Mouse (Mus musculus) heart, embryonic 12.5 days (tissue): ENCODE measurements around the gene Tmem30c. TPM values are rescaled to one million over a fixed set of nuclear protein-coding genes. Genes with fewer than 3 reads are reported as not detected.
"Not testable (repeated sequence)": the region's sequence is repeated elsewhere in the genome, so short reads cannot be mapped to it uniquely, and the experiment has no call there.

ENCODE experiments used
- ATAC-seq: fragments of 200-750 bp; cut with Nextera tagmentation; 2 replicates; pipeline ENCODE4 v1.8.0; 2017; ENCODE audit warnings: moderate TSS enrichment, moderate library complexity; ENCODE audit not compliant: insufficient number of reproducible peaks, low FRiP score
- H3K27ac ChIP-seq: fragments of 300-500 bp; sonication (generic); 2 replicates; pipeline ENCODE4 v1.5.1; 2016; ENCODE audit warnings: mild to moderate bottlenecking, moderate library complexity; ENCODE audit not compliant: poor library complexity, severe bottlenecking
- H3K27me3 ChIP-seq: fragments of 300-500 bp; sonication (generic); replicated peaks from 2 replicates; pipeline ENCODE4 v1.6.1; 2016; ENCODE audit warnings: mild to moderate bottlenecking, moderate library complexity
- H3K36me3 ChIP-seq: fragments of 300-500 bp; sonication (generic); 2 replicates; pipeline ENCODE4 v1.6.1; 2016; ENCODE audit warnings: mild to moderate bottlenecking, moderate library complexity
- H3K4me1 ChIP-seq: fragments of 300-500 bp; sonication (generic); replicated peaks from 2 replicates; pipeline ENCODE4 v1.6.1; 2016; ENCODE audit warnings: mild to moderate bottlenecking
- H3K4me2 ChIP-seq: fragments of 300-500 bp; sonication (generic); 2 replicates; pipeline ENCODE4 v1.6.1; 2016; ENCODE audit warnings: mild to moderate bottlenecking, moderate library complexity
- H3K4me3 ChIP-seq: fragments of 300-500 bp; sonication (generic); 2 replicates; pipeline ENCODE4 v1.5.1; 2016; ENCODE audit warnings: mild to moderate bottlenecking
- H3K9ac ChIP-seq: fragments of 300-500 bp; sonication (generic); 2 replicates; pipeline ENCODE4 v1.6.1; 2016; ENCODE audit warnings: mild to moderate bottlenecking, moderate library complexity
- H3K9me3 ChIP-seq: fragments of 300-500 bp; sonication (generic); replicated peaks from 2 replicates; pipeline ENCODE4 v1.6.1; 2016; ENCODE audit warnings: mild to moderate bottlenecking, moderate library complexity
- WGBS: fragments of 180-500 bp; shearing (Covaris S2); methylation state at CpG from one replicate; pipeline ENCODE4 v1.1.7; 2016; 5-methylcytosine and 5-hydroxymethylcytosine counted together
- polyA plus RNA-seq: library from polyadenylated mRNA; unstranded; fragments of >200 nt; fragmentation: Nextera tagmentation; extraction: Ambion mirVana; gene quantifications from 2 replicates; pipeline ENCODE4 v1.2.1, GENCODE M21; 2016

Tmem30c gene
- polyA plus RNA-seq, 1 experiment from 2014 or later: not detected

DNA sequence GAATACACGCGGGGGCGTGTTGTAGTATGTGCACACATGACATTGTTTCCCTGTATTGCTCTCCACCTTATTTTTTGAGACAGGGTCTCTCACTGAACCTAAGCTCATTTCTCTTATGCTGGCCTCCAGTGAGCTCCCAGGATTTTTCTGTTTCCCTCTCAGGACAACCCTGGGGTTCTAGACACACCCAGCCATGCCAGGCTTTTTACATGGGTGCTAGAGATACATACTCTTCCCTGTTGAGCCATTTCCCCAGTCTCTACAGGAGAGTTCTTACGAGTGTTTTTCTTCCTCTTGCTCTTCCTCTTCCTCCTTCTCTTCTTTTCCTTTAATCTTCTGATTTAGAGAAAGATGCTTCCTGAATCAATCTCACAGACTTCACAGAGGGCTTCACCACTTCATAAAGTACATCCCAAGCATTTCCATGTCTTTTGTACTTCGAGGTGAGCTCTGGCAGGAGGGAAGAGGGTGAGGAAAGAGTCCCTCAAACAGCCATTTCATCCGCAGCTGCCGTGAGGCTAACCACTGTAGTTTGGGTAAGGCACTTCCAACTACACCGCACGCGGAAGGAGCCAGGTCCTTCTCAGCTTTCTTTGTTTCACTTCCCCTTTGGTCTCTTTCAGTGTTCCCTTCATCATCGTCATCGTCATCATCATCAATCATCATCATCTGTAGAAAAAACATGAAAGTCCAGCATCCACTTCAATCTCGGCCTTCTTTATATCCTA, 33.1 kb downstream of the Tmem30c start:
- H3K36me3 ChIP-seq: no peaks in the 10 kb centered on the region
- H3K4me2 ChIP-seq: no peak overlapping the region
- H3K9me3 ChIP-seq: peaks cover 10% of the 10 kb centered on the region
- WGBS: 84% methylated on average over 13 of the region's 13 CpGs
- H3K27ac ChIP-seq: no peak overlapping the region
- H3K4me3 ChIP-seq: no peak overlapping the region
- H3K4me1 ChIP-seq: no peaks in the 10 kb centered on the region
- no peak for ATAC-seq
- no peaks in the 10 kb centered on the region for H3K27me3 ChIP-seq
- no peak overlapping the region for H3K9ac ChIP-seq

DNA sequence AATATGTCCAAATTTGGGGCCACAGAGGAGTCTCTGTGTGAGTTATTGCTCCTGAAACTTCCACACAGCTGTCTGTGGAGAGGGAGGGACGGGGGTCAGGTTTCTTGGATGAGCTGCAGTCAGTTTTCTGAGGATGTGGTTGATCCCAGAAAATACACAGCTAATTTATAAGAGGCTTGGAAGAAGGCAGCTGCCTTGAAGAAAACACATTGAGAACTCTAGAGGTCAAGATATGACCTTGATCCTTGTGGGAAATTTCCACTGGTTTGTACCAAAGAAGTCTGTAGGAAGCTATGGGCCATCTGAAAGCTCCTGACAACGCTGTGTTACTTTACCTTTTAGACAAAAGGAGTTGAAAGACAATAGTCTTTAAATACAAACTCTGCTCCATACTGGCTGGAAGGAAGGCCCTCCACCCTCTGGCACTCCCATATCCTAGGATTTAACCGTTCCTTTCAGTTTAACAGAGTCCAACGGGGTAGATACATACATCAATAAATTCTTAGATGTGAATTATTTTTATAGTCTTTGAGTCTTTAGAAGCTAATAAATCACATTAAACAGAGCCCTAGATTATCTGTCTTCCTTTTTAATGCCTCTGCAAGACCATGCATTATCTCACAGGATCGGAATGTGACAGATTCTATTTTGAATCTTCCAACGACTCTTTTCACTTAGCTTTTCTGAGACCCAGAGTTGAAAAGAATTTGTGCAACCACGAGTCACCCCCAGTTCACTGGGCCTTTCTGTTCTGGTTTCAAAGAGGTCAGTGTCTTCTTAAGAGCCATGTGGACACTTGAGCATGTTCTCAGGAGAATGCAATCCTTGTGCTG, 40.9 kb downstream of the Tmem30c start:
- Histone ChIP-seq H3K4me3 (no peak overlapping the region), H3K4me1 (peaks cover 9% of the 10 kb centered on the region), H3K4me2 (no peak overlapping the region), H3K27ac (peak overlapping the region; percentile 52; the same call in 1 of the 2 replicates), H3K9ac (no peak overlapping the region), H3K9me3 (peaks cover 7% of the 10 kb centered on the region), H3K36me3 (no peaks in the 10 kb centered on the region), H3K27me3 (no peaks in the 10 kb centered on the region)
- 45% methylated on average over 7 of the region's 7 CpGs for WGBS
- ATAC-seq: no peak

DNA sequence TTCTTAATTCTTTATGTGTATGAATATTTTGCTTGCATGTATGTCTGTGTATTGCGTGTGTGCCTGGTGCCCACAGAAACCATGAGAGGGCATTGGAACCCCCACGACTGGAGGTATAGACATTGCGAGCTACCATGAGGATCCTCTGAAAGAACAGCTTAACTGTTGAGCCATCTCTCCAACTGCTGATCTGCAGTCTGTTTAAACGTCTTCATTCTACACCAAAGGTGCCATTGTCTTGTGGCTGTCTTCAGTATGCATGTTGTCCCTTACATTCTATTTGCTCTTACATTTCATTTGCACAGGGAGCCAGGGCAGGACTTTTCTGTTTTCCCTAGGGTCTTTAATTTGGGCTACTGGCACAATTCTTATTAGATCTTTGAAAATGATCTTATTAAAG, 41.7 kb downstream of the Tmem30c start:
- Histone ChIP-seq H3K27me3 (no peaks in the 10 kb centered on the region), H3K4me1 (peaks cover 9% of the 10 kb centered on the region), H3K36me3 (no peaks in the 10 kb centered on the region), H3K4me2 (no peak overlapping the region), H3K4me3 (no peak overlapping the region), H3K9me3 (0 out of 2 replicates have a peak, but pooled peaks cover under 1% of the 10 kb centered on the region), H3K9ac (no peak overlapping the region), H3K27ac (no peak overlapping the region)
- WGBS: 79% methylated on average over 4 of the region's 4 CpGs
- no peak for ATAC-seq

DNA sequence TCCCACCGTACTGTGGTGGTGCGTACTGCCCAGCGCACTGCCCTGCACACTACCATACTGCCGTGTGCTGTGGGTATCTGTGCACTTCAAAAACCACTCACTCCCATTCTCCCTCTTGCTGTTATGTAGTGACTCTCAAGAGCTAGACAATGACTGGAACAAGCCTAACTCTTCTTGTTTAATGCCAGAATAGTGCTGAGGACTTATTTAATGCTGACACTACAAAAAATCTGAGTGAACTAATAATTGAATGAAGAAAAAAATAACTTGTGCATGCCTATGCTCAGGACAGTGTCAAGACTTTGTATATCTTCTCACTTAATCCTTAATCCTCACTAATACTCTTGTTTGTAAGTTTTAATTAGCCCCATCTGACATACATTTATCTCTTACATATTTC, 45.2 kb downstream of the Tmem30c start:
- no peak overlapping the region for H3K4me2 ChIP-seq
- no peaks in the 10 kb centered on the region for H3K27me3 ChIP-seq
- H3K9ac ChIP-seq: no peak overlapping the region
- H3K4me3 ChIP-seq: no peak overlapping the region
- ATAC-seq: no peak
- no peaks in the 10 kb centered on the region for H3K9me3 ChIP-seq
- no peak overlapping the region for H3K27ac ChIP-seq
- peaks cover 7% of the 10 kb centered on the region for H3K4me1 ChIP-seq
- WGBS: 91% methylated on average over 4 of the region's 4 CpGs
- H3K36me3 ChIP-seq: no peaks in the 10 kb centered on the region

DNA sequence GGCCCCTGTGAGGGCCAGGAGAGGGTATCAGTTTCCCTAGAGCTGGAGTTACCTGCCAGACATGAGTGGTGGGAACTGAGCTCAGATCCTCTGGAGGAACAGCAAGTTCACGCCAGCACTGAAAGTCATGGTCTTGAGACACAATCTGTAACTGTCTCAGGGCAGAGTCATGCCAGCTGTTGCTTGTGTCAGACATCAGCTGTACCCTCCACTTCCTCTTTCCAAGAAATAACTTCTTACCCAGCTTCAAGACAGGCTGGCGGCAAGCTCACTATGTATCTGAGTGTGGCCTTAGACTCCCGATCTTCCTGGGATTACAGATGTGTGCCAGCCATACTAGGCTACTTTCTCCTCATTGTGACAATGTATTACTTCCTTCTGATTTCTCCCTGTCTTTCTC, 46.1 kb downstream of the Tmem30c start:
- WGBS: 74% methylated on average over 3 of the region's 3 CpGs
- Histone ChIP-seq H3K4me1 (peaks cover under 1% of the 10 kb centered on the region; the same call in 1 of the 2 replicates), H3K27ac (no peak overlapping the region), H3K4me3 (no peak overlapping the region), H3K4me2 (no peak overlapping the region), H3K27me3 (no peaks in the 10 kb centered on the region), H3K36me3 (no peaks in the 10 kb centered on the region), H3K9me3 (no peaks in the 10 kb centered on the region), H3K9ac (no peak overlapping the region)
- no peak for ATAC-seq

DNA sequence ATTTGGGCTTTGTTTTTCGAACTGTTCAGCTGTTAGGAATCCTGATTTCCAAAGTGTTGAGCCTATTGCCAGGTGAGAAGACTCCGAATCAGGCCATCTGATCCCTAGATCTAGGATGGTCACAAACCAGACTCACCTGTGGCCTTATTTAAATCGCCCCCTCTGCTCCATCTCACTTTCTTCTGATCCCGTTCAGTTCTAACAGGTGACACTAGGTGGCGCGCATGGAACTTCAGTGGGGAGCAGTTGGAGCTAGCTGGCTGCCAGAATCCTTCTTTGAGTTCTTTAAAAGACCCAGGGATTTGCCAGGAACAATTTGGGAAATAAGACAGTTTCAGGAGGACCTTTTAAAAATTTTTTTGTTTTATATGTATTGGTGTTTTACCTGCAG, 48.8 kb downstream of the Tmem30c start:
- no peak overlapping the region for H3K9ac ChIP-seq
- no peak overlapping the region for H3K4me3 ChIP-seq
- H3K9me3 ChIP-seq: no peaks in the 10 kb centered on the region
- no peaks in the 10 kb centered on the region for H3K27me3 ChIP-seq
- H3K36me3 ChIP-seq: no peaks in the 10 kb centered on the region
- no peak overlapping the region for H3K27ac ChIP-seq
- no peaks in the 10 kb centered on the region for H3K4me1 ChIP-seq
- H3K4me2 ChIP-seq: no peak overlapping the region
- ATAC-seq: no peak
- 9% methylated on average over 6 of the region's 6 CpGs for WGBS

DNA sequence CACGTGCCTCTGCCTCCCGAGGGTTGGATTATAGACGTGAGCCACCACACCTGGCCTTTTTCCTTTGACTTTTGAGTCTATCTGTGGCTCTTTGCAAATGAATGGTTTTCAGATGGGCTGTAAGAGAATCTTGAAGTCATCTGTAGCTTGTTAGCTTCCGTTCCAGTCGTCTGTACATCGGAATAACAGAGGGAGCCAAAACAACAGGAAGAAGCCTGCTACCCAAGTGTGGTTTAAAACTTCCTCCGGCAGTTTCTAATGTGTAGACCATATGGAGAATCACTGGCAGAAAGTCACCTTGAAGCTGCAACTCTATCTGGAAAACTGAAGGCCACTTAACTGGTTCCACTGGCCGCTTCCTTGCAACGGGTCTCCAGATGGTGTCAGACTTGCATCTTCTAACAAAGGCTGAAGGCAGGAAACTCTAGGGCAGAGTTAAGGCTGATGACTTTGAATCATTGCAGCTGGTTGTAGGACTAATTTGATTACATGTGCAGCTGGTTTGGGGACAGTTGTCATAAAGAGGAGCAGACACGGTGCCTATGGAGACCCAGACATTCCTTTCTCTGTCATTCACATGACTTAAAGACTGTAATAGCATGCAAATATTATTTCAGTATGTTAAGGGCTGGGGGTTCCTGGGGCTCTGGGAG, 49.3 kb downstream of the Tmem30c start:
- Histone ChIP-seq H3K4me2 (no peak overlapping the region), H3K27ac (no peak overlapping the region), H3K36me3 (no peaks in the 10 kb centered on the region), H3K9me3 (no peaks in the 10 kb centered on the region), H3K27me3 (no peaks in the 10 kb centered on the region), H3K4me3 (no peak overlapping the region), H3K9ac (no peak overlapping the region), H3K4me1 (no peaks in the 10 kb centered on the region)
- 47% methylated on average over 10 of the region's 10 CpGs for WGBS
- no peak for ATAC-seq

DNA sequence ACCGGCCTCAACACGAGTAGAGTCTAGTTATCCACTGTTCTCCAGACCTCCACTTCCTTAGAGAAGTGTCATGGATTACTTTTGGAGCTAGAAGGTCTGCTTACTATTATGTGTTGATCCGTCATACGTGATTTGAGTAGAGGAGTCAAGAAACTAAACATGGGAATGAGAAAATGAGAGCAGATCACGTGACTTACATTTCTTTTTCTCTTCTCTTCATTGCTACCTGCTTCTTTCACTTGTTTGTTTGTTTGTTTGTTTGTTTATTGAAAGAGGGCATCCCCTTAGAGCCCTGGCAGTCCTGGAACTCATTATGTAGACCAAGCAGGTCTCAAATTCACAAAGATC, 49.8 kb downstream of the Tmem30c start:
- Histone ChIP-seq H3K9me3 (no peaks in the 10 kb centered on the region), H3K36me3 (no peaks in the 10 kb centered on the region), H3K4me1 (no peaks in the 10 kb centered on the region), H3K9ac (no peak overlapping the region), H3K4me2 (no peak overlapping the region), H3K4me3 (no peak overlapping the region), H3K27ac (no peak overlapping the region), H3K27me3 (no peaks in the 10 kb centered on the region)
- WGBS: 80% methylated on average over 5 of the region's 5 CpGs
- no peak for ATAC-seq

DNA sequence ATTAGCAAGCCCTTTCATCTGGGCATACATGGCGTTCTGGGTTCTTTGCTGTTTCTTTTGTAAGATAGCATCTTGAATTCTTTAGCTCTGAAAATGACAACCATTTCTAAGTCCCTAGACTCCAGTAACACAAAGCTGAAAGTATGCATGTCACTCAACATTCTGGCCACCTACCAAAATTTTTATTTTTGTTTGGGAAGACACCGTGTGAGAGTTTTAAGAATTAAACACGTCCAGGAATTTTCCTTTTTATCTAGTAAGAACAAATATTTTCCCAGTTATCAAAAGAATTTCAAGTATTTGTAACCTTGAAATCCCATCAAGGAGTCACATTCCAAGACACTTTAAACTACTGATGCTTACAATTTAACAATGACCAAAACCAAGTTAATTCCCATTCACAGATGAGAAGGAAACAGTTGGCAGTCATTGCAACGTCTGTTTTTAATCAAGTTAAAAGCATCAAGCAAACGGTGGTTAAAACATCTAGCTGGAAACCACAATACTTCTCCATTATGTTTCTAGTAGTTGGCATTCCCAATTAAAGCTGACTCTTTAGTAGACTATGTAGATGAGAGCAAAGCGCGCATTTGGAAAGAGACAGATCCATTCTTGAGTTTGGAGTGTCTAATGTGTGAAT, 56.7 kb downstream of the Tmem30c start:
- no peak for ATAC-seq
- Histone ChIP-seq H3K27me3 (no peaks in the 10 kb centered on the region), H3K36me3 (no peaks in the 10 kb centered on the region), H3K4me2 (no peak overlapping the region), H3K27ac (no peak overlapping the region), H3K9ac (no peak overlapping the region), H3K4me3 (no peak overlapping the region), H3K4me1 (0 out of 2 replicates have a peak, but pooled peaks cover 3% of the 10 kb centered on the region), H3K9me3 (no peaks in the 10 kb centered on the region)
- 47% methylated on average over 7 of the region's 7 CpGs for WGBS

DNA sequence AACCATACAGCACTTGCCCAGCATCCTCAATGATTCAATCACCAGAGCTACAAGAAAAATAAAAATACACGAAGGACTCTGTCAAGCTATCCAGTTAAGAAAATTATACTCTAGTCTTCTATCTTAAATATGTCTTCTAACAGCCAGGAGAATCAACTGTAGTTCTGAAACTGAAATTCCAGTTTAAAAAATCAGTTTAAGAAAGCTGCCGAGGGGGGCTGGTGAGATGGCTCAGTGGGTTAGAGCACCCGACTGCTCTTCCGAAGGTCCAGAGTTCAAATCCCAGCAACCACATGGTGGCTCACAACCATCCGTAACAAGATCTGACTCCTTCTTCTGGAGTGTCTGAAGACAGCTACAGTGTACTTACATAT, 60.7 kb downstream of the Tmem30c start:
- not testable (repeated sequence) for ATAC-seq, H3K9me3 ChIP-seq, H3K36me3 ChIP-seq, H3K27me3 ChIP-seq, H3K9ac ChIP-seq, H3K27ac ChIP-seq
- Histone ChIP-seq H3K4me2 (peak overlapping the region; percentile 74; the same call in 1 of the 2 replicates), H3K4me3 (peak overlapping the region; percentile 74), H3K4me1 (peaks cover 13% of the 10 kb centered on the region)
- 67% methylated on average over 5 of the region's 5 CpGs for WGBS
